ENCODE assay signal across 8 mouse cellular contexts in genomic region chr4:41545985-41546384, GRCm38 (mm10). TPM values are rescaled to one million over a fixed set of nuclear protein-coding genes. Genes with fewer than 3 reads are reported as not detected.
A peak's percentile ranks its signal among the peaks of the same experiment; 100 is the strongest.
DNase-seq lines count a peak whose midpoint lies in the region; ATAC-seq and TF ChIP-seq lines count a peak whose summit lies in the region.

No protein-coding gene starts in this region.

- TF ChIP-seq CTCF in MEL (IDR thresholded peaks at IDR 0.05 in 2 of 3, conservative IDR thresholded peaks at IDR 0.05 in 1 of 3; ENCODE audit: control insufficient read depth in 1 of 3, insufficient read depth in 1 of 3, low read depth in 2 of 3, low read length in 3 of 3, poor library complexity in 1 of 3, severe bottlenecking in 1 of 3) = no peak
- TF ChIP-seq CTCF in intestine, postnatal 0 days (IDR thresholded peaks at IDR 0.05; ENCODE audit: low read depth) = no peak

- no peak for TF ChIP-seq EP300 in MEL (IDR thresholded peaks at IDR 0.05; ENCODE audit: low read depth in 1 of 2, low read length in 2 of 2)

- WGBS in intestine, postnatal 0 days = 17% methylated on average over 8 of the region's 8 CpGs

- peak; percentile 36 for DNase-seq in kidney, adult 18-20 months
- DNase-seq in kidney, adult 11 months = no peak
- DNase-seq in MEL (ENCODE audit: low read depth, low spot score) = peak; percentile 52
- DNase-seq in adrenal gland, postnatal 36 days = peak; percentile 75 to 77
- DNase-seq in gastrocnemius, postnatal 25 days = peak; percentile 10
- DNase-seq in spleen, postnatal 14 days (ENCODE audit: low spot score in 2 of 2) = no peak

- no peaks in the 10 kb centered on the region for H3K9me3 ChIP-seq in MEL (replicated peaks; ENCODE audit: insufficient read depth, low read length)
- H3K9me3 ChIP-seq in intestine, postnatal 0 days (ENCODE audit: control insufficient read depth) = no peaks in the 10 kb centered on the region

- no peak overlapping the region for H3K9ac ChIP-seq in MEL (ENCODE audit: control insufficient read depth, low read depth, low read length, poor library complexity, severe bottlenecking)
- no peak overlapping the region for H3K9ac ChIP-seq in intestine, postnatal 0 days (ENCODE audit: low read depth, low read length)

- ATAC-seq in megakaryocyte progenitor cell, adult 5-6 weeks (replicated peaks; ENCODE audit: poor library complexity) = peak; percentile 60; the same call in 1 of the 2 replicates
- no peak for ATAC-seq in intestine, postnatal 0 days

- H3K36me3 ChIP-seq in MEL (ENCODE audit: control insufficient read depth in 1 of 2, insufficient read depth in 2 of 2, low read length in 2 of 2) = no peaks in the 10 kb centered on the region
- no peaks in the 10 kb centered on the region for H3K36me3 ChIP-seq in intestine, postnatal 0 days (ENCODE audit: control insufficient read depth, insufficient read depth)

- H3K27me3 ChIP-seq in MEL (ENCODE audit: control insufficient read depth in 1 of 2, insufficient read depth in 2 of 2, low read length in 2 of 2) = no peaks in the 10 kb centered on the region
- no peaks in the 10 kb centered on the region for H3K27me3 ChIP-seq in intestine, postnatal 0 days (replicated peaks; ENCODE audit: control insufficient read depth, insufficient read depth, low read length)

- peaks cover 0 to 6% of the 10 kb centered on the region in 2 experiments; a peak in 2 of 4 replicates for H3K4me1 ChIP-seq in MEL (ENCODE audit: control insufficient read depth in 1 of 2, insufficient read depth in 2 of 2, low read length in 2 of 2)
- H3K4me1 ChIP-seq in intestine, postnatal 0 days (replicated peaks; ENCODE audit: control insufficient read depth, insufficient read depth, low read length) = no peaks in the 10 kb centered on the region

- no peak overlapping the region for H3K4me2 ChIP-seq in intestine, postnatal 0 days (replicated peaks; ENCODE audit: low read depth)

- no peak for TF ChIP-seq POLR2A in MEL (IDR thresholded peaks at IDR 0.05; ENCODE audit: control insufficient read depth in 1 of 2, insufficient read depth in 1 of 2, low read depth in 1 of 2, low read length in 2 of 2, poor library complexity in 1 of 2)

- no peak overlapping the region for H3K27ac ChIP-seq in MEL (ENCODE audit: control insufficient read depth, low read depth, low read length)
- no peak overlapping the region for H3K27ac ChIP-seq in intestine, postnatal 0 days (ENCODE audit: low read depth, low read length)

- TF ChIP-seq RAD21 in MEL (IDR thresholded peaks at IDR 0.05; ENCODE audit: low read depth, low read length) = no peak

- H3K79me2 ChIP-seq in MEL (ENCODE audit: control insufficient read depth, insufficient read depth, low read length, poor library complexity) = no peaks in the 10 kb centered on the region

- H3K4me3 ChIP-seq in MEL (ENCODE audit: control insufficient read depth in 1 of 2, insufficient read depth in 1 of 2, low read depth in 2 of 2, low read length in 2 of 2) = no peak overlapping the region
- no peak overlapping the region for H3K4me3 ChIP-seq in intestine, postnatal 0 days (ENCODE audit: low read depth, low read length)

TF ChIP-seq in MEL, 35 proteins besides CTCF, POLR2A, EP300 and RAD21:
- TF ChIP-seq MXI1 (IDR thresholded peaks at IDR 0.05; ENCODE audit: low read depth, low read length) = no peak
- 0 out of 2 replicates have a peak, but pooled peaks have one; percentile 16 for TF ChIP-seq SIN3A (IDR thresholded peaks at IDR 0.05; ENCODE audit: low read length)
- TF ChIP-seq MYC (IDR thresholded peaks at IDR 0.05; ENCODE audit: low read depth, low read length) = no peak
- TF ChIP-seq USF1 (IDR thresholded peaks at IDR 0.05; ENCODE audit: low read depth, low read length) = no peak
- no peak for TF ChIP-seq ZC3H11A (IDR thresholded peaks at IDR 0.05; ENCODE audit: low read depth, low read length)
- no peak for TF ChIP-seq SMC3 (IDR thresholded peaks at IDR 0.05; ENCODE audit: low read depth, low read length)

RNA-seq across cellular contexts. Expression of gene Fam219a, which starts 23.4 kb away (rescaled TPM):
- total RNA-seq in MEL (2012; rRNA removed) = 0.85 and 1.5 TPM in 2 replicates
- polyA plus RNA-seq in MEL (2012; ENCODE audit: insufficient read depth in 1 of 2, insufficient read length in 2 of 2, low read depth in 1 of 2, low replicate concordance in 2 of 2, missing spikeins in 1 of 2) = 1 to 10 TPM in 1 of 2 experiments, not detected in 1; 3.8 TPM
- 10 to 100 TPM; 14.7 to 20.5 TPM for total RNA-seq in adrenal gland, postnatal 36 days (2021)
- 10 to 100 TPM; 17.1 to 17.4 TPM for total RNA-seq in gastrocnemius, postnatal 25 days (2021)
- 0.98 and 1.1 TPM in 2 replicates for total RNA-seq in megakaryocyte progenitor cell, adult 5-6 weeks (2015)
- 0.33 and 4.1 TPM in 2 replicates for total RNA-seq in megakaryocyte progenitor cell, adult 5-6 weeks (2017)
- 3.2 and 4.9 TPM in 2 replicates for polyA plus RNA-seq in intestine, postnatal 0 days (2015; fragmentation: Nextera tagmentation; extraction: Ambion mirVana)

RNA-seq across cellular contexts. Expression of gene Dnaic1, which starts 23.6 kb away (rescaled TPM):
- total RNA-seq in MEL (2012; rRNA removed) = not detected in 2 replicates
- not detected for polyA plus RNA-seq in MEL (2012; ENCODE audit: insufficient read depth in 1 of 2, insufficient read length in 2 of 2, low read depth in 1 of 2, low replicate concordance in 2 of 2, missing spikeins in 1 of 2)
- not detected for total RNA-seq in adrenal gland, postnatal 36 days (2021)
- under 1 TPM; 0.43 to 0.64 TPM for total RNA-seq in gastrocnemius, postnatal 25 days (2021)
- 0.44 TPM in 1 of 2 replicates, not detected in the other for total RNA-seq in megakaryocyte progenitor cell, adult 5-6 weeks (2015)
- total RNA-seq in megakaryocyte progenitor cell, adult 5-6 weeks (2017) = not detected in 2 replicates
- 2.3 and 3.4 TPM in 2 replicates for polyA plus RNA-seq in intestine, postnatal 0 days (2015; fragmentation: Nextera tagmentation; extraction: Ambion mirVana)

RNA-seq across cellular contexts. Expression of gene 1110017D15Rik, which starts 28.9 kb away (rescaled TPM):
- not detected in 2 replicates for total RNA-seq in MEL (2012; rRNA removed)
- polyA plus RNA-seq in MEL (2012; ENCODE audit: insufficient read depth in 1 of 2, insufficient read length in 2 of 2, low read depth in 1 of 2, low replicate concordance in 2 of 2, missing spikeins in 1 of 2) = under 1 TPM in 1 of 2 experiments, not detected in 1; 0.21 TPM
- 1 to 10 TPM in 1 of 2 experiments, not detected in 1; 1.3 TPM for total RNA-seq in adrenal gland, postnatal 36 days (2021)
- total RNA-seq in gastrocnemius, postnatal 25 days (2021) = not detected
- not detected in 2 replicates for total RNA-seq in megakaryocyte progenitor cell, adult 5-6 weeks (2015)
- total RNA-seq in megakaryocyte progenitor cell, adult 5-6 weeks (2017) = not detected in 2 replicates
- 0.52 and 2.0 TPM in 2 replicates for polyA plus RNA-seq in intestine, postnatal 0 days (2015; fragmentation: Nextera tagmentation; extraction: Ambion mirVana)

RNA-seq across cellular contexts. Expression of gene AI464131, which starts 43.1 kb away (rescaled TPM):
- total RNA-seq in MEL (2012; rRNA removed) = 1.2 and 1.5 TPM in 2 replicates
- 1 to 10 TPM in 1 of 2 experiments, not detected in 1; 2.2 TPM for polyA plus RNA-seq in MEL (2012; ENCODE audit: insufficient read depth in 1 of 2, insufficient read length in 2 of 2, low read depth in 1 of 2, low replicate concordance in 2 of 2, missing spikeins in 1 of 2)
- 10 to 100 TPM in 1 of 2 experiments, 1 to 10 TPM in 1; 8.4 to 14.8 TPM for total RNA-seq in adrenal gland, postnatal 36 days (2021)
- 10 to 100 TPM; 59.5 to 75.2 TPM for total RNA-seq in gastrocnemius, postnatal 25 days (2021)
- not detected in 2 replicates for total RNA-seq in megakaryocyte progenitor cell, adult 5-6 weeks (2015)
- total RNA-seq in megakaryocyte progenitor cell, adult 5-6 weeks (2017) = 0.12 TPM in 1 of 2 replicates, not detected in the other
- 11.6 and 13.7 TPM in 2 replicates for polyA plus RNA-seq in intestine, postnatal 0 days (2015; fragmentation: Nextera tagmentation; extraction: Ambion mirVana)

Comparison
In these comparisons a context has a peak if more than half of its experiments do, and no peak if none do; other contexts are left out.
1. DNase-seq: peak in kidney, adult 18-20 months (single experiment), MEL (single experiment), adrenal gland, postnatal 36 days (2 of 2) and gastrocnemius, postnatal 25 days (single experiment); none in kidney, adult 11 months (single experiment) and spleen, postnatal 14 days (0 of 2).